Mouse (Mus musculus) neutrophil, adult 5-6 weeks (primary cell): ENCODE measurements around the gene Rasip1. TPM values are rescaled to one million over a fixed set of nuclear protein-coding genes. Genes with fewer than 3 reads are reported as not detected.

Experiments
- ATAC-seq: fragments of 151-379, 151-347 bp; 2 replicates; pipeline ENCODE4 v1.8.0; 2017; ENCODE audit warnings: mild to moderate bottlenecking, moderate TSS enrichment; ENCODE audit not compliant: insufficient number of reproducible peaks, poor library complexity, low FRiP score, severe bottlenecking; ENCODE audit errors: extremely low read depth
- total RNA-seq: library from RNA; stranded (forward); fragments of 200-1000 nt; gene quantifications from 2 replicates; pipeline ENCODE4 v1.2.3, GENCODE M21; 2017

The Rasip1 gene
- total RNA-seq, 1 experiment from 2014 or later, result 2.4 TPM

DNA sequence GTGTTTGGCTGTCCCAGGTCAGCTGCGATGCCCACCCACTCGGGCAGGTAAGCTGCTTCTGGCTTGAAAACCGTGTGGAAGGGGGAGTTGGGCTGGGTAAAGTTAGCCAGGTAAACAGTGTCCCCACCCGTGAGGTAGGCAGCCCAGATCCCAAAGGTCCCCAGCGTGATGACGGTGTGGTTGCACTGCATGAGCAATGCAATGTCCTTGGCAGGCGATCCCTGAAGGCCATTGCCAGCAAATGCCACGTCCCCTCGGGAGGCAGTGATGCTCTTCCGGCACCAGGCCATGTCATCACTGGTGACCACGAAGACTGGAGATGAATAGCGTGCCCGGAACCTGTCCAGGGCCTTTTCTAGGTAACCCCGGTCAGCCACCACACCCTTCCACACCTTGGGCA lies 51.2 kb downstream of the Rasip1 start:
- no peak for ATAC-seq

DNA sequence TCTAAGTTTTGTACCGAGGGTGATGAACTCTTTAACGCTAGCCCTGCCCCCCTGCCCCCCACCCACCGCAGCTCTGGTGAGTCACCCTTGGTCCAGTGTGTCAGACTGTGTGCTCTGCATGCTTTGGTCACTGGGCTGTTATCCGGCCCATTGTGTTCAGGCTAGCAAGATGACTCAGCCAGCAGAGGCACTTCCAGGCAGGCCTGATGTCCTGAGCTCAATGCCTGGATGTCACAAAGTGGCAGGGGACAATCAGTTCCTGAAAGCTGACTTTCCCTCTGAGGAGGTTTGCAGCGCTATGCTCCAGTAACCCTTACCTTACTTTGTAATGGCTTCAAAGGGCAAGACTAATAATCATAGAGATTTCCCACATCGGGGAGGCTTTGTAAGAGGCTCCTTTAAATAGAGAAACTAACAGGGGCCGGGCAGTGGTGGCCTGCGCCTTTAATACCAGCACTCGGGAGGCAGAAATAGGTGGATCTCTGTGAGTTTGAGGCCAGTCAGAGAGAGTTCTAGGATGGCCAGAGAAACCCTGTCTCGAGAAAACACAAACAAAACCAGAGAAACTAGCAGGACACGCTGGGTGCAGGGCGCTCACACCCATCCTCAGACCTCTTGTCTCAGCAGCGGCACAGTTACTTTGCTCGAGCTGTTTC lies 52.8 kb downstream of the Rasip1 start:
- no peak for ATAC-seq

DNA sequence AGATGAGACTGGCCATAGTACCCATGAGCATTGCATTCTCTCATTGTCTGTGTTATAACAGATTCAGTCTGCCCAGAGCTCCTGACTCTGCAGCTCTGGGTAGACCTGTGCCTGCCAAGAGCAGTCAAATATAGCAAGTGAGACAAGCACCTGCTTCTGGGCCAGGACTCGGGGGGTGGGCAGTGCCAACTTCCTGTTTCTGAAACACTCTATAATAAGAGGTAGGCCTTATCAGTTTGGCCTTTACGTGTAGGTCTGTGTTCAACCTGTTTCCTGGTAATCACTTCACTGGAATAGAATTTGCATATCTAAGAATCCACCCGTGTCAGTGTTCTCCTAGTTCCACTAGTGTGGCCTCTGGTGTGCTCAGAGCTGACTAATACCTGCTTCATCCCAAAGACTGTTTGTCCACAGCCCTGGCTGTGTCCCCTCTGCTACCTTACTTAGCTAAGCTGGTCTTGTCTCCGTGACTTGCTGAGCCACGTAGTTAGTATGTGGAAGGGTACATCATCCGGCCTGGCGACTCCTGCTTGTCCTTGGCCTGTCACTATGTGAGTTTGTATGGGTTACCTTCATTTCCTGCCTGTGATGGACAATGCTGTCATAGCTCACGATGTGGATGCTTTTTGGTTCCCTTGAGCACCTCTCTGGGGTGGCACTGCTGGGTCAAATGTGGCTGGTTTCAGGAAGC lies 53.9 kb downstream of the Rasip1 start:
- ATAC-seq, result peak; percentile 37; the same call in 1 of the 2 replicates

DNA sequence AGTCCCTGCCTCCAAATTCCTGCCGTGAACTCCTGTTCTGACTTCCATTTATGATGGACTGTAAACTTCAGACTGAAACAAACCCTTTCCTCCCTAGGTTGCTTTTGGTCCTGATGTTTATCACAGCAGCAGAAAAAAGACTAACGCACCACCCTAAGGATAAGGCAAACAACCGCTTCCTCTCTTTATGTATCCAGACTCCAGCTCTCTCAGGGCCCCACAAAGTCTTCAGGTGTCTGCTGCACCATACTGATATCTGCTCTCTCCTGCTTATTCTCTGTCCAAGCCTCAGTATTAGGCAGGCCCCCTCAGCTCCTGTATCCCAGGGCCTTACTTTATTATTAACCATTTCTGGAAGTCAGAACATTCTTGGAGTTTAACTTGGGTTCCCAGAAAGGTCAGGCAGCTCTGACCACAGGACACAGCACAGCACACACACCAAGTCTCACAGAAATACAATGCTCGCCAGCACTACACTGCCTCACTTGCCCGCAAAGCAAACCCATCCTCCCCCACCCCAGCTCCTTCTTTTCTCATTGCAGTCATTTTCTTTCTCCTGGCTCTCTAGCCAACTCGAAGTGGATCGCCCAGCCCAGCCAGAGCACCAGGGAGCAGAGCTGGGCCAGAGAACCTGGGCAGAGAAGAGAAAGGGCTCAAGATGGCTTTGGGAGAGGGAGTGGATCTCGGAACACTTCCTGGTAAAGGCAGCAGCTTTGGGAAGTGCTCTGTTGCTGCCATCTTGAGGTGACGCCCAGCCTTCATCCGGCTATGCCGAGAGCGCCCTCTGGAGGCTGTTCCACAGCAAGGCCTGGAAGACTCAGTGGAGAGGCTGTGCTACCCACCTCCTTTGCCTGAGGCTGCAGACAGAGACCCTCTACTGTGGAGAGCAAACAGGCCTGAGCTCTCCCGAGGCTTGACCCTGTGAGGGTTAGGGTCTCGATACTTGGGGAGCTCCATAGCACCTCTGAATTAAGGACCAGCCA lies 55.1 kb downstream of the Rasip1 start:
- ATAC-seq, result peak; percentile 72

DNA sequence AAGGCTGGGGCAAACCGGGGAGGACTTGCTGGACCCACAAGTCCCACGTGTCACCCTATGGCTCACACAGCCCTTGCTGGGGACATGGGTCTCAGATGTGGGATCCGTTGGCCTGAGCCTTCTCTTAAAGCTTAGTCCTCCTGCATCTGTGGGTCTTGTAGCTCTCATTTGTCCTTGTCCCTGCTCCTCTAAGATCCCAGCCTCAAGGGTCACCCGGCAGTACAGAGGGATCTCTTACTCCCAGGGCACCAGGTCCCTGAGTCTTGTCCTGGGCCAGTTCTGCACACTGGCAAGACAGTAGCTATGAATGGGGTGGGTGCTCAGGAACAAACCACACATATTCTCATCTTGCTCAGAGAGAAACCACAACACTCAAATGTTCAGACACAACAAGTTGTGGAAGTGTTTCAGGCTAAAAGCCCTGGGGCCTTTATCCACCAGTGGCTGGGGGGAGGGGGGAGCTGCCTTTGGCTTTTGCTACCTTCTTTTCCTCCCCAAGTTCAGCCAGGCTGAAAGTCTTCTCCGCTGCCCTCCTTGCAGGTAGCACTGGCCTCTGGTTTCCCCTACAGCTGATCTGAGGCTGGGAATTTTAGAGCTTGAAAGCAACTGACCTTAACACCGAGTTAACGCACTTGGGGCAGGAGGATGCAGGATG lies 56.2 kb downstream of the Rasip1 start, which contains the start of gene Ntn5:
Gene Ntn5, plus strand, starts transcription at position 627 of the 655 bp plus-strand sequence.
- no peak for ATAC-seq

DNA sequence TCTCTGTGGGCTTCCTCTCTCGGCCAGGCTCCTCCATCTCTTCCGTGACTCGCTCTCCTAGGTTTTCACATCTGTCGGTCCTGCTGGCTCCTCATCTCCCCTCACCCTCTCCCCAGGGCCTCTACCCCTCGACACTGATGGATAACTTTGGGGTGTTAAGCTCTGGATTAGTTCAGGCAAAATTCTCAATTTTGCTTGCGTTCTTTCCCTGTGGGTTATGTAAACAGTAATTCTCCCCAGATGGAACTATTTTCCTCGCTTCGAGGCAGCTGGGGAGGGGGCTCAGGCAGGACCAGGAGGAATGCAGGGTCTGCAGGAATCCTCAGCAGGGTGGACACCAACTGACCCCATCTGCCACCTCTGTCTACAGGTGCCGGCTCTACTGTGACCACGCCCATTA lies 58.5 kb downstream of the Rasip1 start:
- ATAC-seq, result no peak

DNA sequence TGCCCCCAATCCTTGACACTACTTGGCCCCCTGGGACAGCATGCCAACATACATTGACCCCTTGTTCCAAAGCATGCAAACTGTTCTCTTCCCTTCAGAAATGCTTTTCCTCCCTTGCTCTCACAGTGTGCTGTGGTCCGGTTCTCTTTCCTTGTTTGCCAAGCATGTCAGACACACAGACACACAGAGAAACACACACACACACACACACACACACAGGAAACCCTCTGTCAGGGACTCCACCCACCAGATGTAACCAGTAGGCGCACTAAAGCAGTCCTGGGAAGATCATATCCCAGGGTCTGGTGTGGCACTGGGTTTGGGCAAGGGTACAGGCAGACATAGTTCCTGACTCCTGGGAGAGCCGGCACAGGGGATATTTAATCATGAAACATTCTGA lies 59.6 kb downstream of the Rasip1 start:
- ATAC-seq, result no peak

Other genes with a start within 250 kb of the Rasip1 start
- 502 and 563 TPM in 2 replicates for gene Snrnp70, start 231.7 kb upstream of the Rasip1 start, total RNA-seq
- gene Kcna7, start 221.8 kb upstream of the Rasip1 start, total RNA-seq, result not detected in 2 replicates
- gene Ntf5, start 213.8 kb upstream of the Rasip1 start, total RNA-seq, result not detected in 2 replicates
- not detected in 2 replicates for gene Lhb, start 206.7 kb upstream of the Rasip1 start, total RNA-seq
- gene Gys1, start 192.6 kb upstream of the Rasip1 start, total RNA-seq, result 9.9 and 14.6 TPM in 2 replicates
- 37.8 and 44.6 TPM in 2 replicates for gene Ruvbl2, start 189.4 kb upstream of the Rasip1 start, total RNA-seq
- gene Ftl1, start 167.6 kb upstream of the Rasip1 start, total RNA-seq, result 1,339 and 1,541 TPM in 2 replicates
- 31.1 and 37.9 TPM in 2 replicates for gene Bax, start 160.6 kb upstream of the Rasip1 start, total RNA-seq
- not detected in 2 replicates for gene Tulp2, start 145.6 kb upstream of the Rasip1 start, total RNA-seq
- not detected in 2 replicates for gene Gm45808, start 140.7 kb upstream of the Rasip1 start, total RNA-seq
- gene Dhdh, start 138.7 kb upstream of the Rasip1 start, total RNA-seq, result 3.1 and 3.7 TPM in 2 replicates
- 90.4 and 101 TPM in 2 replicates for gene Nucb1, start 117.1 kb upstream of the Rasip1 start, total RNA-seq
- gene Ppp1r15a, start 101.2 kb upstream of the Rasip1 start, total RNA-seq, result 288 and 364 TPM in 2 replicates
- gene Plekha4, start 101.2 kb upstream of the Rasip1 start, total RNA-seq, result 1.3 and 1.6 TPM in 2 replicates
- 0.37 TPM in 1 of 2 replicates, not detected in the other for gene Hsd17b14, start 72.6 kb upstream of the Rasip1 start, total RNA-seq
- gene Bcat2, start 57.3 kb upstream of the Rasip1 start, total RNA-seq, result 14.9 and 17.3 TPM in 2 replicates
- not detected in 2 replicates for gene Fgf21, start 12.0 kb upstream of the Rasip1 start, total RNA-seq
- not detected in 2 replicates for gene Fut1, start 10.2 kb upstream of the Rasip1 start, total RNA-seq
- gene Izumo1, start 5.7 kb upstream of the Rasip1 start, total RNA-seq, result not detected in 2 replicates
- 1.0 TPM in 1 of 2 replicates, not detected in the other for gene Mamstr, start 12.5 kb downstream of the Rasip1 start, total RNA-seq
- gene Fut2, start 38.9 kb downstream of the Rasip1 start, total RNA-seq, result 0.25 and 0.35 TPM in 2 replicates
- not detected in 2 replicates for gene Ntn5, start 56.5 kb downstream of the Rasip1 start, total RNA-seq
- 0.23 TPM in 1 of 2 replicates, not detected in the other for gene Sec1, start 66.9 kb downstream of the Rasip1 start, total RNA-seq
- gene Car11, start 72.4 kb downstream of the Rasip1 start, total RNA-seq, result not detected in 2 replicates
- 12.1 and 18.4 TPM in 2 replicates for gene Dbp, start 77.6 kb downstream of the Rasip1 start, total RNA-seq
- 797 and 936 TPM in 2 replicates for gene Rpl18, start 88.0 kb downstream of the Rasip1 start, total RNA-seq
- gene Sphk2, start 90.5 kb downstream of the Rasip1 start, total RNA-seq, result 25.5 and 27.4 TPM in 2 replicates
- 3.0 and 3.2 TPM in 2 replicates for gene Fam83e, start 93.7 kb downstream of the Rasip1 start, total RNA-seq
- gene Spaca4, start 98.3 kb downstream of the Rasip1 start, total RNA-seq, result not detected in 2 replicates
- not detected in 2 replicates for gene Lmtk3, start 156.2 kb downstream of the Rasip1 start, total RNA-seq
- 0.49 TPM in 1 of 2 replicates, not detected in the other for gene Sult2b1, start 157.2 kb downstream of the Rasip1 start, total RNA-seq
- gene Cyth2, start 187.1 kb downstream of the Rasip1 start, total RNA-seq, result 79.6 and 94.0 TPM in 2 replicates
- gene Kcnj14, start 197.3 kb downstream of the Rasip1 start, total RNA-seq, result 0.23 TPM in 1 of 2 replicates, not detected in the other
- gene Grwd1, start 203.5 kb downstream of the Rasip1 start, total RNA-seq, result 7.2 and 11.2 TPM in 2 replicates
- gene Kdelr1, start 245.3 kb downstream of the Rasip1 start, total RNA-seq, result 44.6 and 57.7 TPM in 2 replicates